Mouse (Mus musculus) erythroblast, embryonic 14.5 days (primary cell): Measurements from ENCODE around the gene Gck.

Experiments used
- GATA1 ChIP-seq: IDR thresholded peaks from 2 replicates; pipeline ENCODE4 v1.6.1; 2012; ENCODE audit warnings: low read length, inconsistent platforms, mixed read lengths
- TAL1 ChIP-seq: IDR thresholded peaks from 3 replicates; pipeline ENCODE4 v1.6.1; 2012; ENCODE audit warnings: low read length, inconsistent platforms, mixed read lengths

DNA sequence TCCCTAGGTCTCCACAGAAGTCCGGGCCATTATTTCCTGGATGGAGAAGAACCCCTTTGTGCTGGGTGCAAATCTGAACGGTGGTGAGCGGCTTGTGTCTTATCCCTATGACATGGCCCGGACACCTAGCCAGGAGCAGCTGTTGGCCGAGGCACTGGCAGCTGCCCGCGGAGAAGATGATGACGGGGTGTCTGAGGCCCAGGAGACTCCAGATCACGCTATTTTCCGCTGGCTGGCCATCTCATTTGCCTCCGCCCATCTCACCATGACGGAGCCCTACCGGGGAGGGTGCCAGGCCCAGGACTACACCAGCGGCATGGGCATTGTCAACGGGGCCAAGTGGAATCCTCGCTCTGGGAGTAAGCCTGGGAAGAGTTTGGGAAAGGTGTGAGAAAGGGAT, 79.8 kb downstream of the Gck start:
- TF ChIP-seq TAL1 (no peak), GATA1 (no peak)
